Mouse (Mus musculus): ENCODE measurements around the gene Ndufb10.
"Not testable (repeated sequence)": the region's sequence is repeated elsewhere in the genome, so short reads cannot be mapped to it uniquely, and the experiment has no call there.

Ndufb10 gene

GRCm38 (mm10) chr17:24733434-24734050 lies 9.3 kb upstream of the Ndufb10 start:
- peak; percentile 22 for DNase-seq

- peak; percentile 5 for DNase-seq
These were observed 8.1 kb upstream of the Ndufb10 start for GRCm38 (mm10) chr17:24732233-24732935.

- DNase-seq = peak; percentile 6
These were observed 6.5 kb upstream of the Ndufb10 start for GRCm38 (mm10) chr17:24730787-24731186.

GRCm38 (mm10) chr17:24729067-24729466 lies 4.8 kb upstream of the Ndufb10 start:
- peak; percentile 39 for DNase-seq

- DNase-seq = peak; percentile 9
These were observed 3.9 kb upstream of the Ndufb10 start for GRCm38 (mm10) chr17:24728184-24728583.

GRCm38 (mm10) chr17:24727618-24728017 lies 3.3 kb upstream of the Ndufb10 start, which contains the start of gene Rpl3l:
Rpl3l (plus strand) TSS chr17:24727820.
- peak; percentile 5 for DNase-seq

- no peak for DNase-seq
These were observed 1.5 kb upstream of the Ndufb10 start for GRCm38 (mm10) chr17:24725637-24726390.

GRCm38 (mm10) chr17:24723881-24724180 lies 447 bp downstream of the Ndufb10 start:
- DNase-seq = no peak

- peak; percentile 6 for DNase-seq
These were observed 977 bp downstream of the Ndufb10 start for GRCm38 (mm10) chr17:24723122-24723880.

- peak; percentile 8 for DNase-seq
These were observed 1.9 kb downstream of the Ndufb10 start for GRCm38 (mm10) chr17:24722220-24722924.

- peak; percentile 6 for DNase-seq
These were observed 2.8 kb downstream of the Ndufb10 start for GRCm38 (mm10) chr17:24721383-24721955.

- peak; percentile 8 for DNase-seq
These were observed 3.7 kb downstream of the Ndufb10 start for GRCm38 (mm10) chr17:24720616-24721015.

GRCm38 (mm10) chr17:24719494-24720222 lies 4.6 kb downstream of the Ndufb10 start:
- peak; percentile 99 for DNase-seq

- not testable (repeated sequence) for DNase-seq
These were observed 5.3 kb downstream of the Ndufb10 start for GRCm38 (mm10) chr17:24718938-24719337.

GRCm38 (mm10) chr17:24717943-24718342 lies 6.3 kb downstream of the Ndufb10 start, which contains the start of the genes Rnf151 and Rps2:
Rnf151 (minus strand) TSS chr17:24718063.
Rps2 (plus strand) TSS chr17:24718116.
- DNase-seq = peak; percentile 5

- DNase-seq = peak; percentile 7
These were observed 8.1 kb downstream of the Ndufb10 start for GRCm38 (mm10) chr17:24716166-24716682.

- DNase-seq = no peak
These were observed 8.7 kb downstream of the Ndufb10 start for GRCm38 (mm10) chr17:24715556-24715955.

GRCm38 (mm10) chr17:24708646-24709045 lies 15.6 kb downstream of the Ndufb10 start:
- DNase-seq = no peak

GRCm38 (mm10) chr17:24707801-24708425 lies 16.4 kb downstream of the Ndufb10 start:
- no peak for DNase-seq

Measured in kidney, postnatal 10 days (tissue).